Mouse (Mus musculus) central nervous system, embryonic 14 days (tissue): ENCODE results near the gene Esd. TPM values are rescaled to one million over a fixed set of nuclear protein-coding genes. Genes with fewer than 3 reads are reported as not detected.

Experiments
- polyA plus RNA-seq: library from polyadenylated mRNA; depleted of rRNA; stranded (reverse); fragments of >200 nt; gene quantifications from 2 replicates; pipeline ENCODE4 v1.2.3, GENCODE M21; 2012; rRNA removed

Gene Esd
- polyA plus RNA-seq: 125 and 138 TPM in 2 replicates

DNA sequence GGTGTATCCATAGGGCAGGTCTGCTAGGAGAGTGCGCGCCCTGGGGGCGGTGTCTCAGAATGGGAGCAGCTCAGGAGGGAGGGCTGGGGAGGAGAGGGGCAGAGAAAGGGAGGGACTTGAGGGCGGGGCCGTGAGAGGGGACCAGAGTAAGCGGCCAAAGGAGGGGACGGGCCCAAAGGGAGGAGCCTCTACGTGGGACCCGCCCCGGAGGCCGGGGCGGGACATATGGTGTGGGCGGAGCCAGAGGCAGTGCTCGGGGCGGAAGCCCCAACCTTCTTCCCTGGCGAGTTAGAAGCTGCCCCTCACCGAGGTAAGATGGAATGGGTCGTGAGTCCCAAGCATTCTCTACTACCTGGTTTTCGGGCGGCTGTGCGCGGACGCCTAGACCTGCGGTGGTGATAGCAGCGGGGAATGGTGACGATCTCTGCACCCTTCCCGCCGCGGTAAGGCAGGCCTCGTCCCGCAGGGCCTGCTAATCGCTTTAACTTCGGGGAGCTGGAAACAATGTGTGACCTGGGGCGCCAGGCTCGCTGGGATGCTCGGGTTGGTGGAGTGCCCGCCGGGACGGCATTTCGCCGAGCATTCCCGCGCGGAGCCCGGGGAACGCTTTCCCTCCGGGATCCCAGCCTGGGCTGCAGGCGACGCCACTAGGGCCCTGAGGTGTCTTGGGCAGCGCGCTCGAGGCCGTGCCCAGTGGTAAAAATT lies at the start of gene Esd:
Gene Esd, plus strand, starts transcription at position 219 of the 705 bp plus-strand sequence.

Other genes starting within 250 kb of the Esd start
- 1.4 and 1.7 TPM in 2 replicates for gene Htr2a, start 91.5 kb upstream of the Esd start, polyA plus RNA-seq
- 11.2 and 13.5 TPM in 2 replicates for gene Lrch1, start 215.6 kb downstream of the Esd start, polyA plus RNA-seq